Mouse (Mus musculus) heart, postnatal 14 days (tissue): Measurements from ENCODE around the gene Cntnap5c. TPM values are rescaled to one million over a fixed set of nuclear protein-coding genes. Genes with fewer than 3 reads are reported as not detected.
"Not testable (repeated sequence)": the region's sequence is repeated elsewhere in the genome, so short reads cannot be mapped to it uniquely, and the experiment has no call there.

ENCODE experiments used
- DNase-seq, 2 experiments: peaks; one replicate each; pipeline ENCODE4 v3.0.0; 2021 to 2022
- intact Hi-C: fragments of 180-260 bp; cut with DNase I; formaldehyde crosslinking; loops from one replicate; pipeline ENCODE4 v1.15.1; 2025
- long read RNA-seq, 2 experiments: library from polyadenylated mRNA; stranded (forward); transcript quantifications; one replicate each; pipeline ENCODE4 v2.0.0; 2021
- total RNA-seq, 2 experiments: library from RNA; stranded (reverse); gene quantifications; 2 replicates each; pipeline ENCODE4 v1.2.3; 2021

Cntnap5c gene
- total RNA-seq = not detected
- long read RNA-seq, experiment 1 = 0 reads
- long read RNA-seq, experiment 2 = 0 reads

DNA sequence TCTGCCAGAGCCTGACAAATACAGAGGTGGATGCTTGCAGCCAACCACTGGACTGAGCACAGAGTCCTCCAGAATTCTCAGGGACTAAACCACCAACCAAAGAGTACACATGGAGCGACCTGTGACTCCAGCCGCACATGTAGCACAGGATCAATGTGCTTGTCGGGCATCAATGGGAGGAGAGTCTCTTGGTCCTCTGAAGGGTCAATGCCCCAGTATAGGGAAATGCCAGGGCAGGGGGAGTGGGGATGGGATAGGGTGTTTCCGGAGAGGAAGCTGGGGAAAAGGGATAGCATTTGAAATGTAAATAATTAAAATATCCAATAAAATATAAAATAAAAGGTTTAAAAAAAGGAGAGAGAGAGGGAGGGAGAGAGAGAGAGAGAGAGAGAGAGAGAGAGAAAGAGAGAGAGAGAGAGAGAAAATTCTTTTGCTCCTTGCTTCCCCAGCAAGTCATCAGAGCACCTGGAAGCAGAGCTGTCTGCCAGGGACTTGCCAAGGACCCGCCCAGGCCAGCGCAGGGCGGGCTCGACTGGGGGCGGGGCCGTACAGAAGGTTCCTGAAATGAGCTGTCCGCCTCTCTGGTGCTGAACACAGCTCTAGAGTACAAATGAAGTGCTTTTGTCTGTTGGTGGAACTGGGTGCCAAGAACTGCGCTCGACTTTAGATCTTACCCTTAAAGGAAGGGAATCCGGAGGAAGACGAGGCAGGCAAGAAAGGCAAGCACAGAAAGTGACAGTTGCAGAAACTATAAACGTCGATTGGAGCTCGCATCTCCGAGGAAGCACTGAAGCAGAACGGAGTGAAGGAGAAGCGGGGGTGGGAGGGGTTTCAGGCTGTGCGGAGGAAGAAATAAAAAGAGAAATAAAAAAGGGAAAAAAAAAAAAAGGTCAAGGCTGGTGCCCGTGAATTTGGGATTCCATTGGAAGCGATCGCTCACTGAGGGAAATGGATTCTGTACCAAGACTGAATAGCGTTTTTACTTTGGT is at the start of gene Cntnap5c:
Gene Cntnap5c (plus strand): TSS at position 949 of the 989 bp plus-strand sequence.
- DNase-seq = peak in 1 of 2 experiments; percentile 13
- intact Hi-C loops = no loop called here

GRCm38 (mm10) chr17:57742119-57742518 is 27.3 kb upstream of the Cntnap5c start, which contains the start of gene Gm21834:
Gene Gm21834 (minus strand): TSS chr17:57742219.
- intact Hi-C loops = no loop called here
- no peak for DNase-seq

DNA sequence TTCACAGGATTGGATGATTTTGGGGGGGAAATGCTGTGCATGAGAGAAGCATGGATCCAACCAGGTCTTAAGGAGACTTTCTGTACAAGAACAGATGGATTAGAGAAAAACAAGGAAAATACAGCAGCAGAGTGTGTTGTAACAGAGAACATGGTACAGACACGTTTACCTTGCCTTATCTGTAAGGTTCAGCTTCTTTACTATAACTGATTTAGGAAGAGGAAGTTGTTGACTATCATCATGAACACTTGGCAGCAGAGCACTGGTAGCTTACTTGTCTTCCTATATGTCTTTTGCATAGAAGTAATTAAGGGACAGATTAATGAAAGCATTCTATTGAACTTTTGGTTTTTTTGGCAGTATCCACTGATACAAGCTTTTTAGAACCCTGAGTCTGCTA is 11.3 kb upstream of the Cntnap5c start:
- intact Hi-C loops = no loop called here
- DNase-seq = no peak

- intact Hi-C loops = no loop called here
- no peak for DNase-seq
Measured at GRCm38 (mm10) chr17:57767306-57767705, 2.1 kb upstream of the Cntnap5c start.

- no peak for DNase-seq
- intact Hi-C loops = loop anchor here (10.0 kb wide), 1 partner anchor 1134 kb away; no protein-coding TSS in a partner anchor
Measured at GRCm38 (mm10) chr17:57770904-57771303, 1.5 kb downstream of the Cntnap5c start.

DNA sequence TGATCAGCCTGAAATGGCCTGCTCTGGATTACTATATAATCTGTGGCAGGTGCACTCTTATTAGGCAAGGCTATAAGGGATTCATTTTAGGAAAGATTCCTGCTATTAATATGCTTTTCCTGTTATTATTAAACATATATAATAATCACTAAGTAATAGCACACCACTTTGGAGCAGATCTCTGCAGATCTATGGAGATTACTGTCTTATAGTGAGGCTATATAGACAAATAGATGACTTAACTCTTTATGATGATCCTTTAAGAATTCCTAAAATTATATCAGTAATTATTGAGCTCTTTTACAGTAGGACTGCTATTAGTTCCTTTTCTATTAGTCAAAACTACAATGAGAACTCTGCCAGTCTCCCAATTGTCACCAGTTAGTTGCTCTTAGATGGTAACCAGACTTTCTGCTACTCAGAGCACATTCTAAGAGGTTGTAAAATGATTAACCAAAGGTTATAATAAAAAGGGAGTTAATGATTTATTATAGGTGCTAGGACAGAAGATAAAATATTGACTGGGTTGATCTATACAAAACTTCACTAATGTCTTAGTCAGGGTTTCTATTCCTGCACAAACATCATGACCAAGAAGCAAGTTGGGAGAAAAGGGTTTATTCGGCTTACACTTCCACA is 18.9 kb downstream of the Cntnap5c start:
- no peak for DNase-seq
- intact Hi-C loops = no loop called here

DNA sequence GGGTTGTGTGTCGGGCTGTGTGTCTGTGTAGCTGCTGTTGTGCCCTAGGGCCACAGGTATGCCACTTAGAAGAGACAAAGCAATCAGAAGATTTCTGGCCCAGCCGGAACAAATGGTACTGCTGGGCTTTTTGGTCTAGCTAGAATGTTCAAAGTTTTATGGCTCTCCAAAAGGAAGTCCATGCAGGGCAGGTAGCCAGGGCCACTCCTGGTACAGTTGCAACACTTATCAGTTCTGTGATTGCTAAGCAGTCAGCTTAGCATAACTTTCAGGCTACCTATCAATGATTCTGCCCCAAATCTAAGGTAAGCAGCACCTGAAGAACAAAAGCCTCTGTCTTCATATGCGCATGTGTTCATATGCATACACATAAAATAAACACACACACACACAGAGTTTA is 26.0 kb downstream of the Cntnap5c start:
- DNase-seq = no peak
- intact Hi-C loops = no loop called here

DNA sequence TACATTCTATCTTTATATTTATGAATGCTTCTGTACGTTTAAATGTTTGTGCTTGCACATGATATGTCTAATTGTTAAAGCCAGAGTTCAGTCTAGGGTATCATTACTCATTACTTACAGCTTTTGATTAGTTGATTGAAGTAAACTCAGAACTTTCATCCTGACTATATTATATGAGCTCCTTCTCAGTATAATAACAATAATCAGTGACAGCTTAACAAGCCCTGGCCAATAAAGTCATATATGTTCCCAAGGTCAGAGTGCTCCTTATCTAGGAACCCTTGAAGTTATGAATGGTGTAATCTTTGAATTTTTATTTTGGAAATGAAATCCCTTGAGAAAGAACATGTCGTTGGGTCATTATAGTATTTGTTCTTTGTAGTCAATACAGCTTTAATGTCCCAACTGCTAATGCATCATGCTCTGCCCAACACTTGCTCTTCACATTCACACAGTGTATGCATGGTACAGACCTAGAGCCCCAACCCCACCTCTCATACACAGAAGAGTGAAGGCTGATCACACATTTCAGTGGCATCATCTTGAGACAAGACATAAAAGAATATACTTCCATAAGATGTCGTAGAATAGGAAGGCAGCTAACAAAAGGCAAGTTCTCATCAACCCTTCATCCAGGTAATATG is 27.4 kb downstream of the Cntnap5c start:
- intact Hi-C loops = no loop called here

GRCm38 (mm10) chr17:57799414-57799985 is 30.1 kb downstream of the Cntnap5c start:
- intact Hi-C loops = no loop called here
- DNase-seq = no peak

More for the DNA sequence above, 27.4 kb downstream of the Cntnap5c start:
- no peak for DNase-seq

GRCm38 (mm10) chr17:57801180-57801579 is 31.8 kb downstream of the Cntnap5c start:
- intact Hi-C loops = no loop called here
- no peak for DNase-seq

DNA sequence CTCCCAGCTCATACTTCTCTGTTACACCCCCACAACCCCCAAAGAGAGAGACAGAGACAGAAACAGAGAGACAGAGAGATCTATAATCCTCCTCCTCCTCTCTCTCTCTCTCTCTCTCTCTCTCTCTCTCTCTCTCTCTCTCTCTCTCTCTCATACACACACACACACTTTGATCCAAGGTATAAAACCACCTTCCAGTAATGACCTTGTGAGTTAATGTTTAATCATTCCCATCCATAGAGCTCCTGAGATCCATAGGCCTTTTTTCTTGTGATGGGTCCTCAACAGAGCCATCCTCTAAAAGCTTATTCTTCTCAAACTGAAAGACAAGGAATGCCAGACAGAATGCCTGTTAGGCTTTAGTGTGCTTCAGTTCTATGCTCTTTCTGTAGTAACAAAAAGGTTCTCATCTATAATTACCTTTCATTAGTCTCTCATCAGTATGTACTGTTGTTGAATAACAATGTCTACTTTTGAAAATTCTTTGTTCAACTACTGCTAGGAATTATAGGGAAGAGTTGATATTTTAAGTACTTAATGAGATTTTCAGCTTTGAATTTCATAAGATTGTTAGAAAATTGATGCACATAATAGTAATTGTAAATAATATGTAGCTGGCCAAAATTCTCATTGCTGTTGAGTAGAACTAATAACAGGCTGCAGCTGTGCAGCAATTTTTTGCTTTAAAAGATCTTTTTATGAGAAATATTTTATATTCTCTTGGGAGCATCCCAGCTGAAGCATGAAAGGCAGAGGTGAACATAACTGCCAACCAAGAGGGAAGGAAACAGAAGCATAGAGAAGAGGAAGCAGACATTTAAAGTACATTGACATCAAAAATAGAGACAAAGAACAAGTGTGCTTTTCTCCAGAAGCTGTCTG is 68.0 kb downstream of the Cntnap5c start:
- intact Hi-C loops = no loop called here
- DNase-seq = no peak

DNA sequence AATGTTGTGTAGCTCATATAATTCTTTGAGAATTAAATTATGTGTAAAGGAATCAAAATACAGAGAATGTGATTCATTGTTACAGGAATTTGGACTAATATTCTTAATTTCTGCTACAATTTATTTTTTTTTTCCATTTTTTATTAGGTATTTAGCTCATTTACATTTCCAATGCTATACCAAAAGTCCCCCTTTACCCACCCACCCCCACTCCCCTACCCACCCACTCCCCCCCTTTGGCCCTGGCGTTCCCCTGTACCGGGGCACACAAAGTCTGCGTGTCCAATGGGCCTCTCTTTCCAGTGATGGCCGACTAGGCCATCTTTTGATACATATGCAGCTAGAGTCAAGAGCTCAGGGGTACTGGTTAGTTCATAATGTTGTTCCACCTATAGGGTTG is 86.4 kb downstream of the Cntnap5c start:
- intact Hi-C loops, DNase-seq: not testable (repeated sequence)

- intact Hi-C loops = no loop called here
- DNase-seq = no peak
Measured at GRCm38 (mm10) chr17:57865996-57866395, 96.6 kb downstream of the Cntnap5c start.

DNA sequence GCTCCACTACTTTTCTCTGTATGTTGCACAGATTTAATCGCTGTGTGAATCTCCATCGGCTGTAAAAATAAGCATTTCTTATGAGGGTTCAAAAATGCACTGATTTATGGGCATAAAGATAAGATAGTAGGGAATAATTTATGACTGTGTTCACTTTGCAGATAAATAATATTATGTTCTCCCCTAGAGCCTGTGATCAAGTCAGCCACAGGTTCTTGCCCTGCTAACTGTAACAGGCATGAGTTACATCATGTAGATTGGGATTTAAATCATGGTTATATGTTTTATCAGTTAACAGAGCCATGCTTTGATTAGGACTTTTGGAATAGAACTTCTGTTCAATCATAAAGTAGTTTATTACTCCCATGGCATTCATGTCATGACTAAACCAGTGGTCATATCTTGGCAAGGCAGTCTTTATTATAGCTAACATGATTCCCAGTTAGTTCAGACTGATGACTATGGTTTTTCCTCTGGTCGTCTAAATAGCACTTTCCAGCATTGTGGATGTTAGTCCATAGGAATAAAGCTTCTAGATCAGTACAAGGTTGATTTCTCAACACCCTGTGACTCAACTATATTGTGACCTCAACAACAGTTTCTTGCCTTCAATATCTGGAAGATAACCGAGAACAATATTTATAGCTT is 118.5 kb downstream of the Cntnap5c start:
- DNase-seq = no peak
- intact Hi-C loops = no loop called here

GRCm38 (mm10) chr17:57911770-57912293 is 142.5 kb downstream of the Cntnap5c start:
- no peak for DNase-seq
- intact Hi-C loops = no loop called here

DNA sequence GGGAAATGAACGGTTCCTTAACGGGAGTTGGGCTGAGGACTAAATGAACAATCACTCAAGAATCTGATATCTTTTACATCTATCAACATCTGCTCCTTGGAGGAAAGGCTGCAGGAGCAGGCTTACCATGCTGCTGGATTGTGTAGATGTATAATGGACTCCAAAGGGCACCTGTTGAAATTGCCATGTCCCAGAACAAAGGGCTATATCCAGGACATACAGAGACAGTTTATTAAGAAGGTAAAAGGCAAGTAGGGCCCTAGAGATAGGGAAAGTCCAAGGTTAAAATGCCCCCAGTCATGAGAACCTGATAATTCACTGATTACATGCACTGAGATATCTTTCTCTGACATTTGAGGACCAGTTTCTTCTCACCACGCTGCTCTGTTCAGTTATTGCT is 214.9 kb downstream of the Cntnap5c start:
- intact Hi-C loops = no loop called here
- no peak for DNase-seq

DNA sequence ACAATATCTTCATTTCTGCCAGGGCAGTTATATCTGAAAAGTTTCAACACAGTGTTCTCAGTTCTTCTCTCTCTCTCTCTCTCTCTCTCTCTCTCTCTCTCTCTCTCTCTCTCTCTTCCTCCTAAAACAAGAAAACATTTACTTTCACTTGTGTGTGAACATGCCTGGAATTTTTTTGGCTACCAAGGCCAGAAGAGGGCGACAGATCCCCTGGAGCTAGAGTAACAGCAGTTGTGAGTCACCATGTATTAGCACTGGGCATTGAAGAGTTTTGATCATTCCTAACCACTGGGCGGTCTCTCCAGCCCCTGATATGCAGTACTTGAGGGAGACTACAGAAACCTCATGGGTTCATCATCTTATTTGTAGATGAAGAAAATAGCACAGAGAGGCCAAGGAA is 219.1 kb downstream of the Cntnap5c start:
- intact Hi-C loops = no loop called here

GRCm38 (mm10) chr17:57996461-57996860 is 227.1 kb downstream of the Cntnap5c start:
- intact Hi-C loops = no loop called here

More for the DNA sequence above, 219.1 kb downstream of the Cntnap5c start:
- DNase-seq = no peak

GRCm38 (mm10) chr17:57999080-57999479 is 229.7 kb downstream of the Cntnap5c start:
- no peak for DNase-seq
- intact Hi-C loops = no loop called here

More at GRCm38 (mm10) chr17:57996461-57996860, 227.1 kb downstream of the Cntnap5c start:
- no peak for DNase-seq
